Mouse (Mus musculus): ENCODE measurements around the gene Gm44790. TPM values are rescaled to one million over a fixed set of nuclear protein-coding genes. Genes with fewer than 3 reads are reported as not detected.

Gene Gm44790
- polyA plus RNA-seq, 1 experiment from 2014 or later, result not detected

DNA sequence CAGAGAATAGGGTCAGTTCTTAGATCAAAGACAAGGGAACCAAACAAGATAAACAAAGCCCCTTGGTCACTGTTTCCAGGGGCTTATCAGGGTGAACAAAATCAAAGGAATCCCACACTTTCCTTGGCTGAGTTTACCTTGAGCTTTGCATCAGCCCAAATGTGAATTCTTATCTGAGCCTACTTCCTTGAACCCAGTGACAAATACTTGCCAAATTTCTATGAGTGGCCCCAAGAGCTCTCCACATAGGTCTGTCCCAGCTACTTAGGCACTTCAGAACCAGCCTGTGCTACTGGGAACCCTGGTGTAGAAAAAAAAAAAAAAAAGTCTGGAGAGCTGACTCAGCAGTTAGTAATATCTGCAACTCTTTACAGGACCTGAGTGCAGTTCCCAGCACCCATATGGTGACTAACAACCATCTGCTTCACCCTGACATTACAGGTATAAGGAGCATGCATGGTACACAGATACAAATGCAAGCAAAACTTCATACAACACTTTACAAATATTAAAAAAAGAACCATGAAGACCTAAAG is 48.3 kb downstream of the Gm44790 start:
- H3K27ac ChIP-seq (ENCODE audit: low read length), result no peak overlapping the region
- H3K27me3 ChIP-seq (ENCODE audit: control insufficient read depth, insufficient read depth, low read length), result no peaks in the 10 kb centered on the region
- no peaks in the 10 kb centered on the region for H3K9me3 ChIP-seq (replicated peaks; ENCODE audit: control insufficient read depth, low read length)
- no peak for ATAC-seq (ENCODE audit: insufficient read depth, low FRiP score)
- peaks cover 34% of the 10 kb centered on the region for H3K4me1 ChIP-seq (ENCODE audit: control insufficient read depth, insufficient read depth, low read length)
- H3K4me2 ChIP-seq (ENCODE audit: low read depth, low read length), result no peak overlapping the region
- no peak overlapping the region for H3K4me3 ChIP-seq (replicated peaks; ENCODE audit: low read length)
- H3K36me3 ChIP-seq (ENCODE audit: control insufficient read depth, insufficient read depth, low read length), result no peaks in the 10 kb centered on the region
- no peak overlapping the region for H3K9ac ChIP-seq (ENCODE audit: low read length)

DNA sequence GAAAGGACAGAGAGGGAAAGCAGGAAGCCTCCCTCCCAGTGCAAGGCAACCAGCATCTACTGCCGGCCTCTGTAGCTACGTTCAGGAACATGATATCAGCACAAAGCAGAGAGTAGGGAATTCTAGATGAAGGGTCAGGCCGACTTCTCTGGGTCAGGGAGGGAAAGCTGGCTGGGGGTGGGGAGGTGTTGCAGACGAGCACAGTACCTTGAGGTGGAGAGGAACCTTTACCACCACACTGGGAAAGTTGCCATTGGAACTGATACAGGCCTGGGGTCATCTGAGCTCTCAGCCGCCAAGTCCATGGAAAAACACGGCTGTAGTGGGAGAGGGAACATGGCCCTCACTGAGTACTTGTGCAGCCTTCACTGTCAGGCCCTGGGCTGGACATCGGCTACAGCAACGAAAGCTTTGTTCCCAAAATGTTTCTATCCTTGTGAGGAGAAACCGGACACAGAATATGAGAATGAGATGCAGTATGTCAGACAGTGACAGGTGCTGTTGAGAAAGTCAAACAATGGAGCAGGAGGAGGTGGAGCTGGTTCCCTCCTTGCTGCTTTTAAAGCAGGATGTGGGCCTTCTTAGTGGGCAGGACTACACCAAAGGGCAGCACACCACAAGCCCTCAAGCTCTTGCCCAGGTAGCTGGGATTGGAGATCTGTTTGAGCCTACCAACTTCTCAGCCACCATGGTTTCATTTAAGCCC is 49.2 kb downstream of the Gm44790 start:
- Histone ChIP-seq H3K27me3 (ENCODE audit: control insufficient read depth, insufficient read depth, low read length) (no peaks in the 10 kb centered on the region), H3K9me3 (replicated peaks; ENCODE audit: control insufficient read depth, low read length) (no peaks in the 10 kb centered on the region), H3K4me1 (ENCODE audit: control insufficient read depth, insufficient read depth, low read length) (peaks cover 43% of the 10 kb centered on the region), H3K27ac (ENCODE audit: low read length) (peak overlapping the region; percentile 54), H3K36me3 (ENCODE audit: control insufficient read depth, insufficient read depth, low read length) (no peaks in the 10 kb centered on the region), H3K9ac (ENCODE audit: low read length) (no peak overlapping the region; the same call in 1 of the 2 replicates), H3K4me2 (ENCODE audit: low read depth, low read length) (no peak overlapping the region), H3K4me3 (replicated peaks; ENCODE audit: low read length) (no peak overlapping the region)
- 60% methylated on average over 9 of the region's 9 CpGs for WGBS
- ATAC-seq (ENCODE audit: insufficient read depth, low FRiP score), result no peak

GRCm38 (mm10) chr6:86476931-86477330 is 50.5 kb downstream of the Gm44790 start:
- no peak overlapping the region for H3K9ac ChIP-seq (ENCODE audit: low read length)
- no peaks in the 10 kb centered on the region for H3K27me3 ChIP-seq (ENCODE audit: control insufficient read depth, insufficient read depth, low read length)
- no peak overlapping the region for H3K4me3 ChIP-seq (replicated peaks; ENCODE audit: low read length)
- H3K27ac ChIP-seq (ENCODE audit: low read length), result no peak overlapping the region
- H3K4me2 ChIP-seq (ENCODE audit: low read depth, low read length), result no peak overlapping the region
- no peak for ATAC-seq (ENCODE audit: insufficient read depth, low FRiP score)
- no peaks in the 10 kb centered on the region for H3K9me3 ChIP-seq (replicated peaks; ENCODE audit: control insufficient read depth, low read length)
- peaks cover 47% of the 10 kb centered on the region for H3K4me1 ChIP-seq (ENCODE audit: control insufficient read depth, insufficient read depth, low read length)
- 59% methylated on average over 5 of the region's 5 CpGs for WGBS
- H3K36me3 ChIP-seq (ENCODE audit: control insufficient read depth, insufficient read depth, low read length), result no peaks in the 10 kb centered on the region

- Histone ChIP-seq H3K4me2 (ENCODE audit: low read depth, low read length) (no peak overlapping the region), H3K27ac (ENCODE audit: low read length) (peak overlapping the region; percentile 92), H3K4me3 (replicated peaks; ENCODE audit: low read length) (no peak overlapping the region), H3K4me1 (ENCODE audit: control insufficient read depth, insufficient read depth, low read length) (peaks cover 36% of the 10 kb centered on the region), H3K27me3 (ENCODE audit: control insufficient read depth, insufficient read depth, low read length) (no peaks in the 10 kb centered on the region), H3K36me3 (ENCODE audit: control insufficient read depth, insufficient read depth, low read length) (no peaks in the 10 kb centered on the region), H3K9ac (ENCODE audit: low read length) (no peak overlapping the region), H3K9me3 (replicated peaks; ENCODE audit: control insufficient read depth, low read length) (no peaks in the 10 kb centered on the region)
- 68% methylated on average over 3 of the region's 3 CpGs for WGBS
- no peak for ATAC-seq (ENCODE audit: insufficient read depth, low FRiP score)
These were observed 52.9 kb downstream of the Gm44790 start for GRCm38 (mm10) chr6:86479311-86479710.

GRCm38 (mm10) chr6:86479816-86480188 is 53.3 kb downstream of the Gm44790 start:
- Histone ChIP-seq H3K4me3 (replicated peaks; ENCODE audit: low read length) (no peak overlapping the region), H3K9me3 (replicated peaks; ENCODE audit: control insufficient read depth, low read length) (no peaks in the 10 kb centered on the region), H3K36me3 (ENCODE audit: control insufficient read depth, insufficient read depth, low read length) (no peaks in the 10 kb centered on the region), H3K4me1 (ENCODE audit: control insufficient read depth, insufficient read depth, low read length) (peaks cover 36% of the 10 kb centered on the region), H3K27me3 (ENCODE audit: control insufficient read depth, insufficient read depth, low read length) (no peaks in the 10 kb centered on the region), H3K4me2 (ENCODE audit: low read depth, low read length) (peak overlapping the region; percentile 48; the same call in 1 of the 2 replicates), H3K9ac (ENCODE audit: low read length) (no peak overlapping the region), H3K27ac (ENCODE audit: low read length) (peak overlapping the region; percentile 92)
- no peak for ATAC-seq (ENCODE audit: insufficient read depth, low FRiP score)

DNA sequence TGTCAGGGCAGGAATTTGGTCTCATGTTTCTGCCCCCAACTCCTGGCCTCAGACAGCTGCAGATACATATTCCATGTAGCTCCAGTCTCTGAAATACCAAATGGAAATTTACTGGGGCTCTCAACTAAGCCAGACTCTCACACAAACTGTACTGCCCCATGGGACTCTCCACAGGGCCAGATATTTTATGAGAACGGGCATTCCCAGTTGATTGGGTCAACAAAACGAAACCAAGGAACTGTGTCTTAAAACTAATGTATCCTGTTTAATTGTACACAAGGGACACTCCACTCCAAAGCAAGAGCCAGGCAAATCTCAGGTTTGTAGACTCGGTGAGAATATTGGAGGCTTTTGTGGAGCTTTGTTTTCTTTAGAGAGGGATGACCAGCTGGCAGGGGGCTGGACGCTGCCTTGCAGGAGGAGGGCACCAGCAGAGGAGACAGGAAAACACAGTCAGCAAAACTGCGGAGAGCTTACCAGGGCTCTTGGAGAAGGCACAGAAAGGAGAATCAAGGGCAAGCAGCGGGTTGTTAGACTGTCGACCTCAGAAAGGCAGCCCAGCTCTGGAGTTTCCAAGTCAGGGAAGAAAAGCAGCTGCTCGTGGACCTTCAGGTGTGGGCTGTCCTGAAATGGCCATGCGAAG is 53.9 kb downstream of the Gm44790 start:
- WGBS, result 21% methylated on average over 9 of the region's 9 CpGs
- H3K27ac ChIP-seq (ENCODE audit: low read length), result peak overlapping the region; percentile 92
- H3K36me3 ChIP-seq (ENCODE audit: control insufficient read depth, insufficient read depth, low read length), result no peaks in the 10 kb centered on the region
- no peaks in the 10 kb centered on the region for H3K27me3 ChIP-seq (ENCODE audit: control insufficient read depth, insufficient read depth, low read length)
- H3K9me3 ChIP-seq (replicated peaks; ENCODE audit: control insufficient read depth, low read length), result no peaks in the 10 kb centered on the region
- peaks cover 36% of the 10 kb centered on the region for H3K4me1 ChIP-seq (ENCODE audit: control insufficient read depth, insufficient read depth, low read length)
- peak; percentile 48; the same call in 1 of the 2 replicates for ATAC-seq (ENCODE audit: insufficient read depth, low FRiP score)
- peak overlapping the region; percentile 48 for H3K4me2 ChIP-seq (ENCODE audit: low read depth, low read length)
- peak overlapping the region; percentile 26 for H3K4me3 ChIP-seq (replicated peaks; ENCODE audit: low read length)
- peak overlapping the region; percentile 59 for H3K9ac ChIP-seq (ENCODE audit: low read length)

DNA sequence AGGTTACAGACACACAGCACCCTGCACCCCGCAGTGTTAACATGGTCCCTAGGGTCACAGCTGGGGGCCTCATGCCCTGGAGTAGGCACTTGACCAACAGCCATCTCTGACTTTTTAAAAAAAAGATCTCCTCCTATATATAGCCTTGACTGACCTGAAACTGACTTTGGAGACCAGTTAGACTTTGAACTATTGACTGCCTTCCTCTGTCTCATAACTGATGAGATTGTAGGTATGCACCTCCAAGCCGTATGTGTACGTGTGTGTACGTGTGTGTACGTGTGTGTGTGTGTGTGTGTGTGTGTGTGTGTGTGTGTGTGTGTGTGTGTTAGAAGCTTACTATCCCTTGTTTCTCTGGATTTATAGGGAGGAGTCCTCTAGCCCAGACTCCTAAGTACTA is 55.4 kb downstream of the Gm44790 start:
- H3K9ac ChIP-seq (ENCODE audit: low read length), result no peak overlapping the region
- H3K27ac ChIP-seq (ENCODE audit: low read length), result peak overlapping the region; percentile 92
- H3K36me3 ChIP-seq (ENCODE audit: control insufficient read depth, insufficient read depth, low read length), result no peaks in the 10 kb centered on the region
- H3K4me1 ChIP-seq (ENCODE audit: control insufficient read depth, insufficient read depth, low read length), result peaks cover 32% of the 10 kb centered on the region
- WGBS, result 74% methylated on average over 5 of the region's 5 CpGs
- H3K4me2 ChIP-seq (ENCODE audit: low read depth, low read length), result no peak overlapping the region
- H3K9me3 ChIP-seq (replicated peaks; ENCODE audit: control insufficient read depth, low read length), result no peaks in the 10 kb centered on the region
- peak; percentile 46 for ATAC-seq (ENCODE audit: insufficient read depth, low FRiP score)
- no peak overlapping the region for H3K4me3 ChIP-seq (replicated peaks; ENCODE audit: low read length)
- no peaks in the 10 kb centered on the region for H3K27me3 ChIP-seq (ENCODE audit: control insufficient read depth, insufficient read depth, low read length)

DNA sequence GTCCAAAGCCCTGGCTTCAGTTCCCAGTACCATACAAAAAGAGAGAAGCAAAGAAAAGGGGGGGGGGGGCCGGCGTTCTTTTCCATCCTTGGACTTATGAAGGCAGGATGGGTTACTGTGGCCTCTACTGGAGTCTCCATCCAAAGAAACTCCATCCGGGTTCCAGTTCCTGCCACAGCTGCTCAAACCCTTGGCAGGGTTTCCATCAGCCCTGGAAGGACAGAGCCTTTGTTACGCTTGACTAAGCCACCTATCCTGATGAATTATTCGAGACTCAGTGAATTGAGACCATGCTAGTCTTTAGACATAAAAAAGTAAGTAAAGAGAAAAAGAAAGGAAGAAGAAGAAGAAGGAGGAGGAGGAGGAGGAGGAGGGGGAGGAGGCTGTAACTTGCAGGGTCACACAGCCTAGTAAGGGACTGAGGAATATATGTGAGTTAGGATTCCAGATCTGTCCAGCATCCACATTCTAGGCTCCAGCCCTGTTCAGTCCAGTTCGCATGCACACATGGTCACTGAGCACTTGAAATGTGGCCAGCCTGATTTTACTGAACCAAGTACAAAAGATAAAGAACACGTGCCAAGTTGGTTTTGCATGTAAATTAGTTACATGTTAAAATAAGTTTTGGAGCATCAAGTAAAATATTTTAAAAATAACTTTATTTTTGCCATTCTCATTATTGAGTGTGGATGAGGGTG is 59.6 kb downstream of the Gm44790 start:
- Histone ChIP-seq H3K36me3 (ENCODE audit: control insufficient read depth, insufficient read depth, low read length) (no peaks in the 10 kb centered on the region), H3K4me1 (ENCODE audit: control insufficient read depth, insufficient read depth, low read length) (peaks cover 24% of the 10 kb centered on the region), H3K9me3 (replicated peaks; ENCODE audit: control insufficient read depth, low read length) (no peaks in the 10 kb centered on the region), H3K9ac (ENCODE audit: low read length) (no peak overlapping the region; the same call in 1 of the 2 replicates), H3K27me3 (ENCODE audit: control insufficient read depth, insufficient read depth, low read length) (no peaks in the 10 kb centered on the region), H3K4me3 (replicated peaks; ENCODE audit: low read length) (no peak overlapping the region), H3K4me2 (ENCODE audit: low read depth, low read length) (no peak overlapping the region), H3K27ac (ENCODE audit: low read length) (peak overlapping the region; percentile 99; the same call in 1 of the 2 replicates)
- ATAC-seq (ENCODE audit: insufficient read depth, low FRiP score), result no peak
- WGBS, result 82% methylated on average over 7 of the region's 7 CpGs

Measured in stomach, embryonic 16.5 days (tissue).